Mouse (Mus musculus): ENCODE data around the gene Sos1. TPM values are rescaled to one million over a fixed set of nuclear protein-coding genes. Genes with fewer than 3 reads are reported as not detected.

Gene Sos1
- polyA plus RNA-seq, 1 experiment from 2014 or later: 13.5 TPM

DNA sequence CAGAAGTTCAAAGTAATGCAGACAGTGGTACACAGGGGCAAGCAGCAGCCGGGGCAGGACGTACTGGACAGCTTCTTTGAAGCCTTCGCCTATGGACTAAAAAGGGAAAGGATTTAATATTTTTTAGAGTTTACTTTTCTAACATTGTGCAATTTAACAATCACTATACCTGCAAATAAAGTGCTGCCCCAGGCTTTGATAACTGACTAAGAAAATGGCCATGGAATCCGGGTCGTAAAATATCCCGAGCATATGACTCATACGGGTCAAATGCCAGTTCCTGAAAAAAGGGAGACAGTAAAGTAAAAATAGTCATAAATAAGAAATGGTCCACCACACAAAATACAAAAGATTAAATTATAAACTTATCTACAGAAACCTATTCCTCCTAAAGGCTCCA lies 34.8 kb downstream of the Sos1 start:
- WGBS: 95% methylated on average over 7 of the region's 7 CpGs
- H3K9me3 ChIP-seq (ENCODE audit: control insufficient read depth, low read length): no peaks in the 10 kb centered on the region
- no peak for ATAC-seq (ENCODE audit: low FRiP score)

DNA sequence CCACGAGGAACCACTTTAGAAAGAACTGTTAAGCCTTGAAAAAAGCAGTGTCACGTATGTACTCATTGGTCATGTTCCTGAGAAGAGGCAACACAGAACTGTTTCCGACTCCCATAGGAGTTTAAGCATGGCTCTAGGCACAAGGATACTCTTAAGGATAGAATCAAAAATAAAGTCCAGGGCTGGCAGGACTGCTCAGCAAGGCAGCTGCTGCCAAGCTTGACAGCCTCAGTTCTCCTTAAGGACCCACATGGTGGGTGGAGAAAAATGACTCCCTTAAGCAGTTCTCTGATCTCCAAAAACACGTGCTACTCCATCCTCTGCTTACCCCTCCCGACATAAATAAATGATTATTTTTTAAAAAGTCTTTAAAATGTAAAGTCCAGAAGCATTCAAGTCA lies 44.6 kb downstream of the Sos1 start:
- no peak overlapping the region for H3K4me3 ChIP-seq (replicated peaks; ENCODE audit: low read length)
- no peaks in the 10 kb centered on the region for H3K4me1 ChIP-seq (replicated peaks; ENCODE audit: control insufficient read depth, insufficient read depth, low read length)
- WGBS: 89% methylated on average over 5 of the region's 5 CpGs
- H3K36me3 ChIP-seq (replicated peaks; ENCODE audit: control insufficient read depth, insufficient read depth): peaks cover 37% of the 10 kb centered on the region
- no peak overlapping the region for H3K27ac ChIP-seq
- no peaks in the 10 kb centered on the region for H3K9me3 ChIP-seq (ENCODE audit: control insufficient read depth, low read length)
- ATAC-seq (ENCODE audit: low FRiP score) (no peak), DNase-seq (ENCODE audit: low spot score) (no peak)
- H3K27me3 ChIP-seq (ENCODE audit: control insufficient read depth, insufficient read depth, low read length): no peaks in the 10 kb centered on the region
- no peak overlapping the region for H3K9ac ChIP-seq
- H3K4me2 ChIP-seq (replicated peaks): no peak overlapping the region

More for the DNA sequence above, 34.8 kb downstream of the Sos1 start:
- Histone ChIP-seq H3K36me3 (replicated peaks; ENCODE audit: control insufficient read depth, insufficient read depth) (peaks cover 76% of the 10 kb centered on the region), H3K27ac (no peak overlapping the region), H3K4me1 (replicated peaks; ENCODE audit: control insufficient read depth, insufficient read depth, low read length) (no peaks in the 10 kb centered on the region), H3K9ac (no peak overlapping the region), H3K4me3 (replicated peaks; ENCODE audit: low read length) (no peak overlapping the region), H3K4me2 (replicated peaks) (no peak overlapping the region), H3K27me3 (ENCODE audit: control insufficient read depth, insufficient read depth, low read length) (no peaks in the 10 kb centered on the region)
- DNase-seq (ENCODE audit: low spot score): no peak

DNA sequence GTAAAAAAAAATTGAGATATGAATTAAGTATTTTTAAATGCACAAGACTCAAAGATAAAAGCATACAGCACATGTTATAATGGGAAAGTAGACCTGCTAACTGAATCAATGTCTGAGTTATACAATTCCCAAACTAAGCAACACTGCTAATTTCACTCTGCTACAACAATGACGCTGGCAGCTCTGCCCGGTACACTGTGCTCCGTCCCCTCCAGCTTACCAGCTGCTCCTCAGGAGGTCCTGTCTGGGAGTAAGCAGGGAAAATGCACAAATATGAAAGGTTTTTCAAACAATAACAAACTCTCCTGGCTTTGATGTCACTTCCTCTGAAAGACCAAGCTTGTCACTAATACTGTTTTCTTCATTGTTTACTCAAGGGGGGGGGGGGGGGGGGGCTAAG lies 45.8 kb downstream of the Sos1 start:
- Histone ChIP-seq H3K27me3 (ENCODE audit: control insufficient read depth, insufficient read depth, low read length) (no peaks in the 10 kb centered on the region), H3K4me2 (replicated peaks) (no peak overlapping the region), H3K27ac (no peak overlapping the region), H3K9me3 (ENCODE audit: control insufficient read depth, low read length) (no peaks in the 10 kb centered on the region), H3K4me1 (replicated peaks; ENCODE audit: control insufficient read depth, insufficient read depth, low read length) (no peaks in the 10 kb centered on the region), H3K36me3 (replicated peaks; ENCODE audit: control insufficient read depth, insufficient read depth) (peaks cover 39% of the 10 kb centered on the region), H3K9ac (no peak overlapping the region), H3K4me3 (replicated peaks; ENCODE audit: low read length) (no peak overlapping the region)
- 75% methylated on average over 3 of the region's 3 CpGs for WGBS
- no peak for ATAC-seq (ENCODE audit: low FRiP score)
- DNase-seq (ENCODE audit: low spot score): no peak

DNA sequence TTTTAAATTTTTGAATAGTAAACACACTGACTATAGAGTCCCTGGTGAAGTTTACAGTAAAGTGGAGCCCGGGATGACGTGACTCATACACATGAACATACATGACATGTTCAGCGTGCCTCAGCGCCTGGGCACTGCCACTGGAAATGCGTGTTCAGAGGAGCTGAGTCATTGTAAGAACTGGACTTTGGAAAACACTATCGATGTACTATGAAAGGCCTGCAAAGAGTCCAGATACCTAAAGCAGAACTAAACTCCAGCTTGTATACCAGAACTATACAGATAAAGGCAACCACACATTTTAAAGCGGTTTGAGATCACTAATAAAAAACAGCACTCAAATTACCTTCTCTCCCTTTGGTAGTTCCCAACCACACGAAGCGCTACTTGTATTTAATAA lies 48.3 kb downstream of the Sos1 start:
- H3K27ac ChIP-seq: no peak overlapping the region
- DNase-seq (ENCODE audit: low spot score) (no peak), ATAC-seq (ENCODE audit: low FRiP score) (no peak)
- no peak overlapping the region for H3K9ac ChIP-seq
- no peaks in the 10 kb centered on the region for H3K27me3 ChIP-seq (ENCODE audit: control insufficient read depth, insufficient read depth, low read length)
- H3K36me3 ChIP-seq (replicated peaks; ENCODE audit: control insufficient read depth, insufficient read depth): peaks cover 30% of the 10 kb centered on the region
- H3K4me1 ChIP-seq (replicated peaks; ENCODE audit: control insufficient read depth, insufficient read depth, low read length): no peaks in the 10 kb centered on the region
- 98% methylated on average over 9 of the region's 9 CpGs for WGBS
- no peak overlapping the region for H3K4me2 ChIP-seq (replicated peaks)
- no peaks in the 10 kb centered on the region for H3K9me3 ChIP-seq (ENCODE audit: control insufficient read depth, low read length)
- no peak overlapping the region for H3K4me3 ChIP-seq (replicated peaks; ENCODE audit: low read length)

DNA sequence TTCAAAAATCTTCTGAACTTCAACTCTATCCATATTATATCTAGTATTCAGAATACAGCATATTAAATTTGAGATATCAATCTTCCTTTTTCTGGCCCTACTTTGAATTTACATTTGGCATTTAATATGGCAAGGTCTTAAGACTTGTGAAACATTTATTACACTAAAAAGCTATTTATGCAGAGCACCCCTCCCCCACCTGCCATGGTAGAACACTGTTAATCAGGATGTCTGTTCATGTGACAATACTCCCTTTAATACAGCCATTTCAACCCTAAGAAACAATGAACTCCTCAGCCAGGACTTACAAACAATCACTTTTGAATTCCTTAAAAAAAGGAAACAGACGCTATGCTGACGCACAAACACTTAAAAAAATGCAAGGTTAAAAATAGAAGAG lies 52.3 kb downstream of the Sos1 start:
- H3K4me3 ChIP-seq (replicated peaks; ENCODE audit: low read length): no peak overlapping the region
- no peak overlapping the region for H3K27ac ChIP-seq
- no peaks in the 10 kb centered on the region for H3K27me3 ChIP-seq (ENCODE audit: control insufficient read depth, insufficient read depth, low read length)
- ATAC-seq (ENCODE audit: low FRiP score): no peak
- H3K9me3 ChIP-seq (ENCODE audit: control insufficient read depth, low read length): no peaks in the 10 kb centered on the region
- 55% methylated on average over 2 of the region's 2 CpGs for WGBS
- DNase-seq (ENCODE audit: low spot score): no peak
- no peak overlapping the region for H3K9ac ChIP-seq
- no peaks in the 10 kb centered on the region for H3K4me1 ChIP-seq (replicated peaks; ENCODE audit: control insufficient read depth, insufficient read depth, low read length)
- no peak overlapping the region for H3K4me2 ChIP-seq (replicated peaks)
- peaks cover 22% of the 10 kb centered on the region for H3K36me3 ChIP-seq (replicated peaks; ENCODE audit: control insufficient read depth, insufficient read depth)

DNA sequence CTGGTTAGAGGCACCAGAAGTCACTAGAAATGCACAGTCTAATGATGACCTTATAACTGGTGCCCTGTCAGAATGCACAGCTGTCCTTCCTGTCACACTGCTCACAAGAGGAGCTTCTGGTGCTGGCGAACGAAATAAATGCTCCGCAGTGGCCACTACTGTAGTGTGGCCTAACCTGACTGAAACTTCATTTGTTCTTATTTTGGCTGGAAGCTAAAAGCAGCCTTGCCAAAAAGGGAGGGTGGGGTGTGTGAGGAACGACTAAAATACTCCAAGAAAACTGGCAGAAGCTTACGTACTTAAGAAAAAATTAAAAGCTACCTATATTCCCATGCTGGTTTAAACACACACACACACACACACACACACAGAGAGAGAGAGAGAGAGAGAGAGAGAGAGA lies 53.4 kb downstream of the Sos1 start:
- H3K27me3 ChIP-seq (ENCODE audit: control insufficient read depth, insufficient read depth, low read length): no peaks in the 10 kb centered on the region
- 85% methylated on average over 5 of the region's 5 CpGs for WGBS
- no peak for DNase-seq (ENCODE audit: low spot score)
- H3K4me3 ChIP-seq (replicated peaks; ENCODE audit: low read length): no peak overlapping the region
- H3K36me3 ChIP-seq (replicated peaks; ENCODE audit: control insufficient read depth, insufficient read depth): peaks cover 25% of the 10 kb centered on the region
- H3K27ac ChIP-seq: no peak overlapping the region
- H3K9me3 ChIP-seq (ENCODE audit: control insufficient read depth, low read length): no peaks in the 10 kb centered on the region
- no peak overlapping the region for H3K9ac ChIP-seq
- no peak for ATAC-seq (ENCODE audit: low FRiP score)
- H3K4me2 ChIP-seq (replicated peaks): no peak overlapping the region
- H3K4me1 ChIP-seq (replicated peaks; ENCODE audit: control insufficient read depth, insufficient read depth, low read length): no peaks in the 10 kb centered on the region

DNA sequence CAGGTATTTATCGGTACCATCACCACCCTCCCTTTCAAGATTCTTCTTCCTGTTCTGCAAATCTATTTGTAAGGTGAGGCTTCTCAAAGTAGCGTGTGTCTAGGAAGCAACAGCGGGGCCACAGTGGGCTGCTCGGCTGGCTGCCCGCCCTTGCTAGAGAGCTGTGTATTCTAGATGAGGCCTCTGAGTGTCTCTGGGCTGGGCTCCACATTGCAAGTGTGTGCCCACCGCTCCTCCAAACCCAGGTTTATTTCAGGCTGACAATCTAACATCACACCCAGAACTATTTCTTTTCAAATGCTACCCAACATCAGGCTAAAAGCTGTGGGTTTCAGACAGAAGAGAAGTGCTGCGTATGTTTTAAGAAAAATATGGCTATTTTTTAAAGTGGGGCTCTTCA lies 54.1 kb downstream of the Sos1 start:
- H3K9me3 ChIP-seq (ENCODE audit: control insufficient read depth, low read length): no peaks in the 10 kb centered on the region
- no peak overlapping the region for H3K4me3 ChIP-seq (replicated peaks; ENCODE audit: low read length)
- no peak overlapping the region for H3K4me2 ChIP-seq (replicated peaks)
- no peak for ATAC-seq (ENCODE audit: low FRiP score)
- H3K27ac ChIP-seq: no peak overlapping the region
- H3K27me3 ChIP-seq (ENCODE audit: control insufficient read depth, insufficient read depth, low read length): no peaks in the 10 kb centered on the region
- H3K9ac ChIP-seq: no peak overlapping the region
- WGBS: 91% methylated on average over 7 of the region's 7 CpGs
- H3K36me3 ChIP-seq (replicated peaks; ENCODE audit: control insufficient read depth, insufficient read depth): peaks cover 25% of the 10 kb centered on the region
- H3K4me1 ChIP-seq (replicated peaks; ENCODE audit: control insufficient read depth, insufficient read depth, low read length): no peaks in the 10 kb centered on the region
- no peak for DNase-seq (ENCODE audit: low spot score)

DNA sequence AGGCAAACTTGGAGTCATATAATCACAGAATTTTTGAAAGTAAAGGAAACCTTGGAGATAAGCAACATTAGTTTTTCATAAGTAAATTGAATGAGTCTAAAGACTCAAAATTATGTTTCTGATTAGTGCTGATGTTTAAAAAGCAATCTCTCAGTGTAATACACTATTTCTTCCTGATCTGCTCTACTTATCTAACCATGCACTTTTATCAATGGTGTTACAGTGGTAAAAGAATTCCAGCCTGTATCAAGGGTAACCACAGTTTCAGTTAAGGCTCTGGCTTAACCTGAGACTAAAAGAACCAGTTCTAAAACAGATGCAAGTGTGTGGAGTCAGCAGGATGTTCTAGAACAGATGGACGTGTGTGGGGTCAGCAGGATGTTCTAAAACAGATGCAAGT lies 59.3 kb downstream of the Sos1 start:
- no peak overlapping the region for H3K9ac ChIP-seq
- no peaks in the 10 kb centered on the region for H3K27me3 ChIP-seq (ENCODE audit: control insufficient read depth, insufficient read depth, low read length)
- H3K9me3 ChIP-seq (ENCODE audit: control insufficient read depth, low read length): no peaks in the 10 kb centered on the region
- ATAC-seq (ENCODE audit: low FRiP score): no peak
- WGBS: 95% methylated on average over 1 of the region's 1 CpGs
- DNase-seq (ENCODE audit: low spot score): no peak
- H3K4me3 ChIP-seq (replicated peaks; ENCODE audit: low read length): no peak overlapping the region
- H3K4me2 ChIP-seq (replicated peaks): no peak overlapping the region
- H3K36me3 ChIP-seq (replicated peaks; ENCODE audit: control insufficient read depth, insufficient read depth): peaks cover 61% of the 10 kb centered on the region
- no peak overlapping the region for H3K27ac ChIP-seq
- no peaks in the 10 kb centered on the region for H3K4me1 ChIP-seq (replicated peaks; ENCODE audit: control insufficient read depth, insufficient read depth, low read length)

DNA sequence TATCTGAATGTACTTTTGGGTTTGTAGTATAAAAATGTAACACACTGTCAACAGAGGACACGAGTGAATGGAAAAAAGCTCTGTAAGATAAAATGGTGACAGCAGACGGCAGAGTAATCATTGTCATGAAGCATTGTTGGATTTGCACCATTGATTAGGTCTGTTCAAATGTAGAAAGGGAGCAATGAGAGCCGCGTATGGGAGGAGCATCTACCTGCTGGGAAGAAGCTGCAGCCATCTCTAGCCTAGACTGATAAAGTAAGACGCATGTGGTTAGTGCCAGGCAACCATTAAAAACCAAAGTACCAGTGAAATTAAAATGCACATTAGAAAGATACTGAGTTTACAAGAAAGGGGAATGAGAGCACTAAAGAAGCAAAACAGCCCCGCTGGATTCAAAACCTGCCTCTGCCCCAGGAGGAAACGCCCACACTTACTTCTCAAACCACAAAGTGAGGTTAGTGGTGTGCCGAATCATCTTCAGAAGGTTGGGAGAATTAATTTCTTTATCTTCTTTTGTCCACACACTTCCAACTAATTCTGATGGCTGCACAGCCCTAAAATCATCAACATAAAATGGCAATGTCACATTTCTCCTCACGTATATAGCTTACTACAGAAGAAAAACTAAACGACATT lies 61.6 kb downstream of the Sos1 start:
- ATAC-seq (ENCODE audit: low FRiP score): no peak
- no peaks in the 10 kb centered on the region for H3K4me1 ChIP-seq (replicated peaks; ENCODE audit: control insufficient read depth, insufficient read depth, low read length)
- no peaks in the 10 kb centered on the region for H3K27me3 ChIP-seq (ENCODE audit: control insufficient read depth, insufficient read depth, low read length)
- no peak overlapping the region for H3K4me2 ChIP-seq (replicated peaks)
- WGBS: 81% methylated on average over 10 of the region's 10 CpGs
- peaks cover 75% of the 10 kb centered on the region for H3K36me3 ChIP-seq (replicated peaks; ENCODE audit: control insufficient read depth, insufficient read depth)
- H3K27ac ChIP-seq: no peak overlapping the region
- no peak for DNase-seq (ENCODE audit: low spot score)
- H3K4me3 ChIP-seq (replicated peaks; ENCODE audit: low read length): no peak overlapping the region
- no peaks in the 10 kb centered on the region for H3K9me3 ChIP-seq (ENCODE audit: control insufficient read depth, low read length)
- H3K9ac ChIP-seq: no peak overlapping the region

DNA sequence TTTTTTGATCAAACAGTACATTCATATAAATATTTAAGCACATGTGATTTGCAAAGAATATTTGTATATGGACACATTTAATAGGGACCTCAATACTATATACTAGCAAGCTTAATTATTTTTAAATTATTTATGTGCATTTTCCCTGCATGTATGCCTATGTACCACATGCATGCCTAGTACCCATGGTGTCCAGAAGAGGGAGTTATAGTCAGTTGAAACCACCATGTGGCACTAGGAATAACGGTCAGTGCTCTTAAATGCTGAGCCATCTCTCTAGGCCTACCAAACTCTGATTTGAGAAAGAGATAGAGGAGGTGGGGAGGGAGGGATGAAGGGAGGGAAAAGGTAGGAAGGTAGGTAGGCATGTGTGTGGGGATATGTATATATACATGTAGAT lies 69.1 kb downstream of the Sos1 start:
- Histone ChIP-seq H3K4me2 (replicated peaks) (no peak overlapping the region), H3K4me3 (replicated peaks; ENCODE audit: low read length) (no peak overlapping the region), H3K9me3 (ENCODE audit: control insufficient read depth, low read length) (no peaks in the 10 kb centered on the region), H3K27ac (no peak overlapping the region), H3K27me3 (ENCODE audit: control insufficient read depth, insufficient read depth, low read length) (no peaks in the 10 kb centered on the region), H3K9ac (no peak overlapping the region), H3K36me3 (replicated peaks; ENCODE audit: control insufficient read depth, insufficient read depth) (peaks cover 87% of the 10 kb centered on the region), H3K4me1 (replicated peaks; ENCODE audit: control insufficient read depth, insufficient read depth, low read length) (no peaks in the 10 kb centered on the region)
- 65% methylated on average over 1 of the region's 1 CpGs for whole genome bisulfite sequencing
- DNase-seq (ENCODE audit: low spot score) (no peak), ATAC-seq (ENCODE audit: low FRiP score) (no peak)

Data from hindbrain, embryonic 14.5 days (tissue).